Mouse (Mus musculus) MEL (cell line): ENCODE measurements around the gene Reep6. TPM values are rescaled to one million over a fixed set of nuclear protein-coding genes. Genes with fewer than 3 reads are reported as not detected.

Experiments
- DNase-seq: peaks from one replicate; pipeline ENCODE4 v3.0.0; 2011; ENCODE audit warnings: low read depth, low spot score
- H3K27ac ChIP-seq: 2 replicates; pipeline ENCODE4 v1.5.1; 2012; ENCODE audit warnings: low read depth, mild to moderate bottlenecking, control low read depth, low read length, moderate library complexity; ENCODE audit not compliant: control insufficient read depth
- H3K27me3 ChIP-seq, 2 experiments: fragments of 150-350 bp in 1 of 2; sonication (generic) in 1 of 2; 2 replicates each; pipeline ENCODE4 v1.6.1; 2012; ENCODE audit warnings: low read length in 2 of 2, mild to moderate bottlenecking in 2 of 2, improper control_type of control experiment in 1 of 2, moderate library complexity in 1 of 2; ENCODE audit not compliant: insufficient read depth in 2 of 2, control insufficient read depth in 1 of 2
- H3K36me3 ChIP-seq, 2 experiments: 2 replicates each; pipeline ENCODE4 v1.6.1; 2012 to 2014; ENCODE audit warnings: low read length in 2 of 2, improper control_type of control experiment in 1 of 2, inconsistent platforms in 1 of 2, mild to moderate bottlenecking in 1 of 2; ENCODE audit not compliant: insufficient read depth in 2 of 2, control insufficient read depth in 1 of 2
- H3K4me1 ChIP-seq, 2 experiments: fragments of 150-350 bp in 1 of 2; sonication (generic) in 1 of 2; 2 replicates each; pipeline ENCODE4 v1.6.1; 2012; ENCODE audit warnings: low read length in 2 of 2, improper control_type of control experiment in 1 of 2, mild to moderate bottlenecking in 1 of 2; ENCODE audit not compliant: insufficient read depth in 2 of 2, control insufficient read depth in 1 of 2
- H3K4me3 ChIP-seq, 2 experiments: fragments of 150-350 bp in 1 of 2; sonication (generic) in 1 of 2; 2 replicates each; pipeline ENCODE4 v1.5.1; 2012; ENCODE audit warnings: low read depth in 2 of 2, low read length in 2 of 2, mild to moderate bottlenecking in 2 of 2, moderate library complexity in 2 of 2, control low read depth in 1 of 2, improper control_type of control experiment in 1 of 2; ENCODE audit not compliant: control insufficient read depth in 1 of 2, insufficient read depth in 1 of 2
- H3K79me2 ChIP-seq: 2 replicates; pipeline ENCODE4 v1.6.1; 2012; ENCODE audit warnings: mild to moderate bottlenecking, low read length, moderate library complexity; ENCODE audit not compliant: control insufficient read depth, poor library complexity, insufficient read depth
- H3K9ac ChIP-seq: 2 replicates; pipeline ENCODE4 v1.6.1; 2012; ENCODE audit warnings: low read depth, mild to moderate bottlenecking, control low read depth, low read length, moderate library complexity; ENCODE audit not compliant: control insufficient read depth, poor library complexity, severe bottlenecking
- H3K9me3 ChIP-seq: fragments of 150-350 bp; sonication (generic); replicated peaks from 2 replicates; pipeline ENCODE4 v1.6.1; 2012; ENCODE audit warnings: mild to moderate bottlenecking, low read length, improper control_type of control experiment, moderate library complexity; ENCODE audit not compliant: insufficient read depth
- BHLHE40 ChIP-seq: IDR thresholded peaks from 2 replicates; pipeline ENCODE4 v1.6.1; 2012; ENCODE audit warnings: low read depth, mild to moderate bottlenecking, inconsistent platforms, low read length, improper control_type of control experiment, borderline replicate concordance
- CHD1 ChIP-seq: IDR thresholded peaks from 2 replicates; pipeline ENCODE4 v1.6.1; 2012; ENCODE audit warnings: low read depth, mild to moderate bottlenecking, inconsistent platforms, low read length, improper control_type of control experiment
- CHD2 ChIP-seq: IDR thresholded peaks from 2 replicates; pipeline ENCODE4 v1.6.1; 2011; ENCODE audit warnings: low read length, improper control_type of control experiment
- CTCF ChIP-seq, 3 experiments: IDR thresholded peaks in 2 of 3; conservative IDR thresholded peaks in 1 of 3; 2 replicates each; pipeline ENCODE4 v1.5.1; 2011 to 2012; ENCODE audit warnings: low read length in 3 of 3, low read depth in 2 of 3, mild to moderate bottlenecking in 2 of 3, improper control_type of control experiment in 1 of 3, inconsistent platforms in 1 of 3, mixed read lengths in 1 of 3, moderate library complexity in 1 of 3; ENCODE audit not compliant: control insufficient read depth in 1 of 3, insufficient read depth in 1 of 3, poor library complexity in 1 of 3, severe bottlenecking in 1 of 3
- ELF1 ChIP-seq: IDR thresholded peaks from 2 replicates; pipeline ENCODE4 v1.6.1; 2014; ENCODE audit warnings: low read depth, mild to moderate bottlenecking, inconsistent platforms, low read length, improper control_type of control experiment, moderate library complexity
- ETS1 ChIP-seq: IDR thresholded peaks from 2 replicates; pipeline ENCODE4 v1.6.1; 2012; ENCODE audit warnings: low read depth, mild to moderate bottlenecking, inconsistent platforms, low read length, improper control_type of control experiment, moderate library complexity
- GABPA ChIP-seq: IDR thresholded peaks from 2 replicates; pipeline ENCODE4 v1.6.1; 2012; ENCODE audit warnings: low read depth, mild to moderate bottlenecking, inconsistent platforms, low read length, improper control_type of control experiment, moderate library complexity
- GATA1 ChIP-seq: IDR thresholded peaks from 2 replicates; pipeline ENCODE4 v1.6.1; 2011; ENCODE audit warnings: low read depth, low read length, improper control_type of control experiment
- HCFC1 ChIP-seq: IDR thresholded peaks from 2 replicates; pipeline ENCODE4 v1.6.1; 2012; ENCODE audit warnings: low read depth, mild to moderate bottlenecking, inconsistent platforms, low read length, improper control_type of control experiment, moderate library complexity
- JUND ChIP-seq: IDR thresholded peaks from 2 replicates; pipeline ENCODE4 v1.6.1; 2011; ENCODE audit warnings: low read depth, mild to moderate bottlenecking, improper control_type of control experiment, low read length
- KAT2A ChIP-seq: conservative IDR thresholded peaks from 2 replicates; pipeline ENCODE4 v1.6.1; 2012; ENCODE audit warnings: low read depth, low read length, improper control_type of control experiment, inconsistent platforms
- MAX ChIP-seq: IDR thresholded peaks from 2 replicates; pipeline ENCODE4 v1.6.1; 2011; ENCODE audit warnings: low read length, improper control_type of control experiment
- MXI1 ChIP-seq: IDR thresholded peaks from 2 replicates; pipeline ENCODE4 v1.6.1; 2011; ENCODE audit warnings: mild to moderate bottlenecking, low read depth, low read length, improper control_type of control experiment
- MYB ChIP-seq: IDR thresholded peaks from 2 replicates; pipeline ENCODE4 v1.6.1; 2011; ENCODE audit warnings: mild to moderate bottlenecking, low read depth, low read length, improper control_type of control experiment
- MYC ChIP-seq: IDR thresholded peaks from 2 replicates; pipeline ENCODE4 v1.6.1; 2011; ENCODE audit warnings: low read depth, mild to moderate bottlenecking, low read length, improper control_type of control experiment, moderate library complexity
- NELFE ChIP-seq: IDR thresholded peaks from 2 replicates; pipeline ENCODE4 v1.6.1; 2011; ENCODE audit warnings: low read depth, low read length, improper control_type of control experiment
- POLR2A ChIP-seq, 2 experiments: IDR thresholded peaks; 2 replicates each; pipeline ENCODE4 v1.6.1; 2011 to 2012; ENCODE audit warnings: low read length in 2 of 2, mild to moderate bottlenecking in 2 of 2, control low read depth in 1 of 2, improper control_type of control experiment in 1 of 2, low read depth in 1 of 2, moderate library complexity in 1 of 2; ENCODE audit not compliant: control insufficient read depth in 1 of 2, insufficient read depth in 1 of 2, poor library complexity in 1 of 2
- POLR2AphosphoS2 ChIP-seq: IDR thresholded peaks from 2 replicates; pipeline ENCODE4 v1.6.1; 2011; ENCODE audit warnings: low read length, improper control_type of control experiment
- POLR2AphosphoS5 ChIP-seq: IDR thresholded peaks from 2 replicates; pipeline ENCODE4 v1.6.1; 2012; ENCODE audit warnings: low read depth, borderline replicate concordance, mild to moderate bottlenecking, inconsistent platforms, low read length, moderate library complexity, mixed read lengths
- RAD21 ChIP-seq: IDR thresholded peaks from 2 replicates; pipeline ENCODE4 v1.6.1; 2011; ENCODE audit warnings: mild to moderate bottlenecking, low read depth, low read length, improper control_type of control experiment
- RCOR1 ChIP-seq: IDR thresholded peaks from 2 replicates; pipeline ENCODE4 v1.6.1; 2012; ENCODE audit warnings: low read depth, mild to moderate bottlenecking, inconsistent platforms, low read length, improper control_type of control experiment
- SIN3A ChIP-seq: IDR thresholded peaks from 2 replicates; pipeline ENCODE4 v1.6.1; 2012; ENCODE audit warnings: low read length, improper control_type of control experiment, inconsistent platforms
- TBP ChIP-seq: IDR thresholded peaks from 2 replicates; pipeline ENCODE4 v1.8.0; 2011; ENCODE audit warnings: low read depth, low read length, improper control_type of control experiment
- UBTF ChIP-seq: IDR thresholded peaks from 2 replicates; pipeline ENCODE4 v1.6.1; 2012; ENCODE audit warnings: low read depth, mild to moderate bottlenecking, inconsistent platforms, low read length, improper control_type of control experiment, moderate library complexity, borderline replicate concordance; ENCODE audit not compliant: insufficient read depth
- USF1 ChIP-seq: IDR thresholded peaks from 2 replicates; pipeline ENCODE4 v1.6.1; 2014; ENCODE audit warnings: low read depth, mild to moderate bottlenecking, inconsistent platforms, low read length, improper control_type of control experiment, moderate library complexity
- ZMIZ1 ChIP-seq: IDR thresholded peaks from 2 replicates; pipeline ENCODE4 v1.6.1; 2012; ENCODE audit warnings: low read depth, mild to moderate bottlenecking, inconsistent platforms, low read length, improper control_type of control experiment, moderate library complexity
- polyA plus RNA-seq, 2 experiments: library from polyadenylated mRNA; stranded (reverse) in 1 of 2; unstranded in 1 of 2; fragments of >175 nt in 1 of 2; fragments of >200 nt in 1 of 2; gene quantifications; 2 replicates each; pipeline versions ENCODE4 v1.2.1 to v1.2.4; 2012; ENCODE audit warnings: low replicate concordance in 2 of 2, low read depth in 1 of 2; ENCODE audit not compliant: insufficient read length in 2 of 2, insufficient read depth in 1 of 2, missing spikeins in 1 of 2
- total RNA-seq: library from RNA; depleted of rRNA; stranded (reverse); fragments of 300-350 nt; gene quantifications from 2 replicates; pipeline ENCODE4 v1.2.3, GENCODE M21; 2012

Gene Reep6
- total and polyA plus RNA-seq, 3 experiments, result 3.2 to 27.9 TPM; not detected in 1

- TF ChIP-seq BHLHE40 (no peak), POLR2A (IDR thresholded peaks at IDR 0.05; ENCODE audit: control insufficient read depth in 1 of 2, insufficient read depth in 1 of 2, low read depth in 1 of 2, low read length in 2 of 2, poor library complexity in 1 of 2) (peak; percentile 94 to 98), MAX (peak; percentile 84), RAD21 (no peak), ELF1 (peak; percentile 92)
These were observed 37.3 kb upstream of the Reep6 start, which contains the start of gene Rps15 (continued) for GRCm38 (mm10) chr10:80292251-80293146.

DNA sequence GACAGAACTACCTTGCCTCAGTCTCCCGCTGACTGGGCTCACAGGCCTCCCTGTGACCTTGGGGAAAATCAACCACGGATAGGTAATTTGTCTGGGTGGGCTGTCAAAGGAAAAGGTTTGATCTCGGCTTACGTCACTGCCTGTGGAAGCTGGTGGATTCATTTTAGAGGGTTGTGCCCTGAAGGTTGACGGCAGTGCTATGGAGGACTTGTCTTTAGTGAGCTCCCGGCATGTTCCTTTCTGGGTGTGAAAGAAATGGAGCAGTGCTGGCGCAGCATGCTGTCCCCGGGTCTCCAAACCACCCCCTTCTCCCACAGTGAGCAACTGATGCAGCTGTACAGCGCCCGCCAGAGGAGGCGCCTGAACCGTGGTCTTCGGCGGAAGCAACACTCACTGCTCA, 36.4 kb upstream of the Reep6 start:
- H3K4me3 ChIP-seq, result peak overlapping the region; percentile 75 to 95
- H3K79me2 ChIP-seq, result peaks cover 19% of the 10 kb centered on the region
- no peaks in the 10 kb centered on the region for H3K9me3 ChIP-seq
- H3K36me3 ChIP-seq, result peaks cover 6 to 9% of the 10 kb centered on the region in 2 experiments; a peak in 3 of 4 replicates
- peak; percentile 64; the same call in 1 of the 2 replicates for TF ChIP-seq POLR2AphosphoS2
- TF ChIP-seq MXI1, result 0 out of 2 replicates have a peak, but pooled peaks have one; percentile 25
- TF ChIP-seq POLR2A (IDR thresholded peaks at IDR 0.05; ENCODE audit: control insufficient read depth in 1 of 2, insufficient read depth in 1 of 2, low read depth in 1 of 2, low read length in 2 of 2, poor library complexity in 1 of 2), result peak; percentile 1 to 23; a peak in 1 of 4 replicates
- no peak for TF ChIP-seq TBP
- no peak for TF ChIP-seq MYB
- TF ChIP-seq USF1, result no peak
- peak in 2 of 3 experiments; percentile 6 to 19; a peak in 2 of 6 replicates for TF ChIP-seq CTCF (IDR thresholded peaks at IDR 0.05 in 2 of 3, conservative IDR thresholded peaks at IDR 0.05 in 1 of 3; ENCODE audit: control insufficient read depth in 1 of 3, insufficient read depth in 1 of 3, low read depth in 2 of 3, low read length in 3 of 3, poor library complexity in 1 of 3, severe bottlenecking in 1 of 3)
- peak; percentile 31; the same call in 1 of the 2 replicates for TF ChIP-seq SIN3A
- no peak for TF ChIP-seq GATA1
- peak; percentile 35; the same call in 1 of the 2 replicates for TF ChIP-seq CHD1
- no peak for TF ChIP-seq KAT2A
- H3K4me1 ChIP-seq, result peaks cover 0 to 23% of the 10 kb centered on the region in 2 experiments; a peak in 2 of 4 replicates
- peak overlapping the region; percentile 98 for H3K9ac ChIP-seq
- peak overlapping the region; percentile 88 for H3K27ac ChIP-seq
- peak; percentile 56 for DNase-seq
- no peaks in the 10 kb centered on the region for H3K27me3 ChIP-seq

- Histone ChIP-seq H3K36me3 (peaks cover 6 to 9% of the 10 kb centered on the region in 2 experiments; a peak in 3 of 4 replicates), H3K4me1 (peaks cover 0 to 23% of the 10 kb centered on the region in 2 experiments; a peak in 2 of 4 replicates), H3K9ac (peak overlapping the region; percentile 98), H3K27me3 (no peaks in the 10 kb centered on the region), H3K4me3 (peak overlapping the region in 1 of 2 experiments; percentile 95; a peak in 3 of 4 replicates), H3K9me3 (no peaks in the 10 kb centered on the region), H3K27ac (0 out of 2 replicates have a peak overlapping the region, but pooled peaks have one; percentile 17), H3K79me2 (peaks cover 19% of the 10 kb centered on the region)
- DNase-seq, result peak; percentile 60
- TF ChIP-seq SIN3A (no peak), UBTF (no peak), HCFC1 (no peak), MYC (no peak), KAT2A (no peak), GABPA (no peak), GATA1 (no peak), NELFE (no peak), ETS1 (no peak), ZMIZ1 (no peak), USF1 (no peak), CHD2 (no peak), POLR2AphosphoS5 (no peak), ELF1 (no peak), RCOR1 (no peak), JUND (no peak)
These were observed 35.4 kb upstream of the Reep6 start for GRCm38 (mm10) chr10:80294311-80294710.
